Mouse (Mus musculus) thymus, adult 2 months (tissue): Measurements from ENCODE around the gene Zfp369. TPM values are rescaled to one million over a fixed set of nuclear protein-coding genes. Genes with fewer than 3 reads are reported as not detected.
A peak's percentile ranks its signal among the peaks of the same experiment; 100 is the strongest.

ENCODE experiments used
- DNase-seq: peaks from one replicate; pipeline ENCODE4 v3.0.0; 2021
- H3K27ac ChIP-seq: fragments of 200-500 bp; 2 replicates; pipeline ENCODE4 v1.5.1; 2012; ENCODE audit warnings: low read length, control low read depth; ENCODE audit not compliant: control insufficient read depth, insufficient read depth
- H3K27me3 ChIP-seq: fragments of 200-500 bp; 2 replicates; pipeline ENCODE4 v1.6.1; 2012; ENCODE audit warnings: mild to moderate bottlenecking, low read length, moderate library complexity, mixed read lengths; ENCODE audit not compliant: control insufficient read depth, insufficient read depth
- H3K36me3 ChIP-seq: fragments of 200-500 bp; 2 replicates; pipeline ENCODE4 v1.6.1; 2012; ENCODE audit warnings: mild to moderate bottlenecking, low read length, moderate library complexity; ENCODE audit not compliant: control insufficient read depth, insufficient read depth
- H3K4me1 ChIP-seq: fragments of 200-500 bp; replicated peaks from 2 replicates; pipeline ENCODE4 v1.6.1; 2012; ENCODE audit warnings: low read length; ENCODE audit not compliant: control insufficient read depth, insufficient read depth
- H3K4me3 ChIP-seq: fragments of 200-500 bp; 2 replicates; pipeline ENCODE4 v1.5.1; 2012; ENCODE audit warnings: mild to moderate bottlenecking, low read length, control low read depth, moderate library complexity; ENCODE audit not compliant: control insufficient read depth, insufficient read depth
- CTCF ChIP-seq: fragments of 200-500 bp; IDR thresholded peaks from 2 replicates; pipeline ENCODE4 v1.5.1; 2012; ENCODE audit warnings: mild to moderate bottlenecking, control low read depth, low read length, moderate library complexity, borderline replicate concordance; ENCODE audit not compliant: control insufficient read depth, poor library complexity, insufficient read depth; ENCODE audit errors: extremely low read depth
- POLR2A ChIP-seq: fragments of 200-500 bp; IDR thresholded peaks from 2 replicates; pipeline ENCODE4 v1.6.1; 2012; ENCODE audit warnings: mild to moderate bottlenecking, low read length, control low read depth, moderate library complexity; ENCODE audit not compliant: control insufficient read depth, poor library complexity, insufficient read depth; ENCODE audit errors: extremely low read depth
- whole genome bisulfite sequencing: fragments of 180-500 bp; shearing (Covaris S2); methylation state at CpG from one replicate; pipeline ENCODE4 v1.1.7; 2018; 5-methylcytosine and 5-hydroxymethylcytosine counted together
- polyA plus RNA-seq: library from polyadenylated mRNA; depleted of rRNA; stranded (reverse); fragments of >200 nt; gene quantifications from 2 replicates; pipeline ENCODE4 v1.2.3, GENCODE M21; 2012

Zfp369 gene
- polyA plus RNA-seq, 1 experiment, result 52.8 TPM

DNA sequence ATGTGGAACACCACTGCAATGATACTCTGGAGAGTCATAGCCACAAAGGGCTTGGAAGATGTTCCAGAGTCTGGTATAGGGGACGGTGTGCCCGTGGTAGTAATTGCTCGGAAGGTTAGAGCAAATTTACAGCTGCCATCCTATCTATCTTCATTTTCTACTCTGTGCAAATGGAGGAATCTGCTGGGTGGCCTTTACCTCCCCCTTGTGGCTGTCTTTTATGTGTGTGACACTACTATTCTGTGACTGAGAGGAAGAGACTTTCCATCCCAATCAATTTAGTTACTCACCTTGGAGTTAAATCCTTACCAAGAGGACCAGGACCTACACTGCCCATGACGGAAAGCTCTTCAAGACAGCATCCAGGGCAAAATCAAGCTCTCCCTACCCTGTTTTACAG, 35.3 kb upstream of the Zfp369 start:
- H3K27me3 ChIP-seq, result no peaks in the 10 kb centered on the region
- TF ChIP-seq CTCF, result no peak
- no peak for TF ChIP-seq POLR2A
- H3K4me3 ChIP-seq, result no peak overlapping the region
- H3K4me1 ChIP-seq, result peaks cover 12% of the 10 kb centered on the region
- peaks cover 3% of the 10 kb centered on the region; the same call in 1 of the 2 replicates for H3K36me3 ChIP-seq
- H3K27ac ChIP-seq, result no peak overlapping the region
- peak; percentile 35 for DNase-seq
- 98% methylated on average over 4 of the region's 4 CpGs for WGBS

DNA sequence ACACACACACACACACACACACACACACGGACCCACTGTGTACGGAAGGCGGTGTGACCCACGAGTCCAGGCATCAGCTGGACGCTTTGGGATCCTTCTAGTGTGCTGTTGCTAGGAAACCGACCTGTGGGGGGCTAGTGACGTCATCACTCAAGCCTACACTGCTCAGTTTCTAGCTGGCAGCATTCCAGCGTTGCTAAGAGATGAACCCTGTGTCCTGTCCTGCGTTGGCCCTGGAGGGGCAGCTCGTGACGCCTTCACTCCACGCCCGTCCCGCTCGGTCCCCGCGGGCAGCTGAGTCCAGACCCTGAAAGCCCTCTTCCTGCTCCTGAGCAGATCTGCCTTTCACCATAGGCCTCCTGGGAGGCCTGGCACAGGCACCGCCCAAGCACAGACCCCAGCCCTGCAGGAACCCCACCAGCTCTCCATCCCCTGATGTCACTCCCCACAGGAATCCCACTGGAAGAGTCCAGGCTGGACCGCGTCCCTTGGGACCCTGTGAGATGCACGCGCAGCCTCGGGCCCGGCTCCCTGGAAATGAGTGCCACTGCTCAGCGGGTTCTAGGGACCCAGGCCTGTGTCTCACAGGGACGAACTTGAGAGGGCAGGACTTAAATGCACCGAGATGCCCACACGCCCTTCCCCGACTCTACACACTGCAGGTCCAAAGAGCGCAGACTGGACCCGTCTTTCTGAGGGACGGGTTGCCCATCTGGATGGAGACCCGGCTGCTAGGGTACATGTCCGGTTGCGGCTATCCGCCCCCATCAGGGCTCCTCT, 20.2 kb upstream of the Zfp369 start:
- TF ChIP-seq CTCF (no peak), POLR2A (no peak)
- Histone ChIP-seq H3K27ac (no peak overlapping the region), H3K27me3 (no peaks in the 10 kb centered on the region), H3K4me1 (no peaks in the 10 kb centered on the region), H3K4me3 (no peak overlapping the region), H3K36me3 (no peaks in the 10 kb centered on the region)
- no peak for DNase-seq
- 46% methylated on average over 36 of the region's 36 CpGs for WGBS

DNA sequence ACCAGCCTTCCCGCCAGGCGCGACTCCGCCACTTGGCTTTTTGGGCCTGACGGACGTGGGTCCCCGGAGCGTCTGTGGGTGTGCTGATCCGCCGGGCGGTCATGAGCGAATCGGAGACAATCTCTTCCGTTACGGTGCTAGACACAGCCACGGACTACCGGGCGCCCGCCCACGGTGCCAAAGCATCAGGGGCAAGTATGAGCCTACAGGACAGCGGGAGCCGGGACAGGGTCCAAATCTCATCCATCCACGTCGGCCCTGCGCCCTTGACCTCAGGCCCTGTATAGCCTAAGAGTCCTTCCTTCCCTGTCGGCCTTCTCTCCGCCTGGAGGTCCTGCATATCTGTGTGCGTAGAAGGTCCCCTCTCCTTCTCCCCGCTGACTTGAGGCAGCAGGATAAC, 19.4 kb upstream of the Zfp369 start, which contains the start of gene Gm10775:
Gene Gm10775, plus strand, starts transcription at position 301 of the 400 bp plus-strand sequence.
- Histone ChIP-seq H3K4me3 (no peak within 1 kb of the TSS), H3K36me3 (no peaks in the 10 kb centered on the region), H3K27me3 (no peaks in the 10 kb centered on the region), H3K27ac (no peak within 1 kb of the TSS), H3K4me1 (no peaks in the 10 kb centered on the region)
- 61% methylated on average over 29 of the region's 29 CpGs for WGBS
- TF ChIP-seq CTCF (no peak), POLR2A (no peak)
- no peak for DNase-seq

DNA sequence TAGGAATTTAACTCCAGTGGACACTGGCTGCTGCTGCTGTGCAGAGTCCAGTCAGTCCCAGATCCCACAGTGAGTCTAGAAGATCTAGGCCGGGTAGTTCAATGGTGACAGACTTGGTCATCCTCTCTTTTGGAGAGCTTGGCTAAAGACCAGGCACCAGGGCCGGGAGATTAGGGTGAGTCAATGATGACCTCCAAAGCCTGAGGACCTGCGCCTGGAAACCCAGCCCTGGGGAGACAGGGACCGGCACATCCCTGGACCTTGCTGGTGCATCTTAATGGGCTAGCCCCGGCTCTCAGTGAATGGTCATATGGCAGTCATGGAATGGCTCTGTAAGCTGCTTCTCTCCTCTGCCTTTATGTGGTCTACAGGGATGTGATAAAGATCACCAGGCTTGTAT, 16.5 kb upstream of the Zfp369 start:
- H3K4me1 ChIP-seq, result no peaks in the 10 kb centered on the region
- no peaks in the 10 kb centered on the region for H3K36me3 ChIP-seq
- H3K27ac ChIP-seq, result no peak overlapping the region
- no peaks in the 10 kb centered on the region for H3K27me3 ChIP-seq
- 98% methylated on average over 5 of the region's 5 CpGs for WGBS
- H3K4me3 ChIP-seq, result no peak overlapping the region
- TF ChIP-seq CTCF (no peak), POLR2A (no peak)
- DNase-seq, result no peak

DNA sequence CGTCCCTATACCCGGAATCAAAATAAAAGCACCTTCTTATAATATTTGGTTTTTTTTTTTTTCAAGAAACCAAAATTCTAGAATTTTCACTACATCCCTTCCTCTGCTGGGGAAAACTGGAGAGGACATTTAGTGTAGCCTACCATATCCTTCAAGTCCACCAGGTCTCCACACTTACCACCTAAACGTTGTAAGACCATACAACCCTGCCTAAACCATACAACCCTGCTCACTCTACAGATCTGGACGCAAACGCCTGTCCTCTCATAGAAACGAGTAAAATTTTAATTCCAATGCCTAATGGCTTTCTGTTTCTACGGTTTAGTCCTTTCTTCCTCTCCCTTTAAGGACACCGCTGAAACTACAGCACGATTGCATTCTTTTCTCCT, 626 bp upstream of the Zfp369 start:
- Histone ChIP-seq H3K27me3 (no peaks in the 10 kb centered on the region), H3K4me1 (no peaks in the 10 kb centered on the region), H3K4me3 (peak overlapping the region; percentile 58), H3K36me3 (no peaks in the 10 kb centered on the region), H3K27ac (peak overlapping the region; percentile 79; the same call in 1 of the 2 replicates)
- DNase-seq, result no peak
- WGBS, result 9% methylated on average over 9 of the region's 9 CpGs
- TF ChIP-seq CTCF (no peak), POLR2A (no peak)

DNA sequence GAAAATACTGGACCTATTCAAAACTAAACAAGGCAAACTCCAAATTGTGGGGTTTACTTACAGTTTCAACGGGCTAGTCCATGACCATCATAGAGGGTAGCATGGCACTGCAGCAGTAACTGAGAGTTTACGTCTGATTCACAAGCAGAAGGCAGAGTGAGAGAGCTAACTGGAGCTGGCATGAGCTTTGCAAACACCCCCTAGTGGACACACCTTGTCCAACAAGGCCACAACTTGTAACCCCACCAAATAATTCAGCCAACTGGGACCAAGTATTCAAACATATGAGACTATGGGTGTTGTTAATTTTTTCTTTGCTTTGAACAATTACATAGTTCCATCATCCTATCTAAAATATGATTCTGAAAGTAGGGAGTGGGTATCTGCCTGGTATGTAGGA, 8.2 kb downstream of the Zfp369 start:
- over 99% methylated on average over 2 of the region's 2 CpGs for WGBS
- peak; percentile 4 for DNase-seq

More for the DNA sequence above, 8.2 kb downstream of the Zfp369 start:
- no peak for TF ChIP-seq CTCF
- no peak for TF ChIP-seq POLR2A
- no peaks in the 10 kb centered on the region for H3K27me3 ChIP-seq
- peaks cover 28% of the 10 kb centered on the region for H3K36me3 ChIP-seq
- no peak overlapping the region for H3K27ac ChIP-seq
- H3K4me1 ChIP-seq, result no peaks in the 10 kb centered on the region
- H3K4me3 ChIP-seq, result no peak overlapping the region
